Mouse (Mus musculus): ENCODE data around the gene Lama5. TPM values are rescaled to one million over a fixed set of nuclear protein-coding genes. Genes with fewer than 3 reads are reported as not detected.

Lama5 gene
- polyA plus RNA-seq, 1 experiment = 7.0 TPM

DNA sequence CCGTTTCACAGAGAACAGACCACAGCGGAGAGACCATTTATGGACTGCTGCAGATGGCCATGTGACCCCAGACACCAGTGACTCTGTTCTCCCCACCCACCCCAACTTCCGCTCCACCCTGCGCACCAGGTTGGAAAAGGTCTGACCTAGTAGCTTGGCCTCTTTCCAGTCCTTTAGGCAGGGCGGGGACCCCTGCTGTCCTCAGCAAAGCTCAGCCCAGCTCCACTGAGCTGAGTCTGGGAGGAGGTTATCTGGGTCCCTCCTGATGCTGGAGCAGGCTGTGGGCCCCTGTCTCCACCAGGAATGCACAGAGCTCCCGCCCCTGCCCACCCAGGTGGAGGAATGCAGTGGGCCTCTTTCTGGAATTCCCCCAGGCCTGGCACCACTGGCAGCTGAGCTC lies 9.3 kb upstream of the Lama5 start:
- no peak overlapping the region for H3K27ac ChIP-seq (ENCODE audit: insufficient read depth, low read length)
- H3K27me3 ChIP-seq (ENCODE audit: control insufficient read depth, insufficient read depth, low read length) = no peaks in the 10 kb centered on the region
- H3K4me3 ChIP-seq (replicated peaks; ENCODE audit: insufficient read depth, low read depth, low read length) = no peak overlapping the region
- WGBS = 34% methylated on average over 6 of the region's 6 CpGs
- no peaks in the 10 kb centered on the region for H3K4me1 ChIP-seq (ENCODE audit: control insufficient read depth, insufficient read depth, low read length)
- DNase-seq = no peak
- TF ChIP-seq POLR2A (IDR thresholded peaks at IDR 0.05; ENCODE audit: borderline replicate concordance, insufficient read depth, low read length) (no peak), CTCF (IDR thresholded peaks at IDR 0.05; ENCODE audit: borderline replicate concordance, insufficient read depth, low read depth, low read length) (no peak)

DNA sequence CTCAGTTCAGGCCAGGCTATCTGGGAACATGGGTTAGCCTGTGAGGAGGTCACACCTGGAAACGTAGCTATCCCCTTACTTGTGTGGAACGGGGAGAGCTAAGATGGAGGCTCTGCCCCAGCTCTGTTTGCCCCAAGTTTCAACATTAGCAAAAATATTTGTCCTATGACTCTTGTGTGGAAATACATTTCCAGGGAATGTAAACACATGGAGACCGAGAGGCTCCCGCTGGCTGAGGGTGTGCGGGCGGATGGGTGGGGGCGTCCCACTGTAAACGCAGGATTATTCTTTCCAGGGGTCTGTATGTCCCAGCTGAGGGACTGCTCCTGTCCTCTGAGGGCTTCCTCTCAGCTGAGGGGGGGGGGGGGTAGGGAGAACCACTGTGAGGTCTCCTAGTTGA lies 8.7 kb upstream of the Lama5 start:
- H3K4me1 ChIP-seq (ENCODE audit: control insufficient read depth, insufficient read depth, low read length) = no peaks in the 10 kb centered on the region
- H3K4me3 ChIP-seq (replicated peaks; ENCODE audit: insufficient read depth, low read depth, low read length) = no peak overlapping the region
- 95% methylated on average over 8 of the region's 8 CpGs for WGBS
- DNase-seq = no peak
- no peak overlapping the region for H3K27ac ChIP-seq (ENCODE audit: insufficient read depth, low read length)
- H3K27me3 ChIP-seq (ENCODE audit: control insufficient read depth, insufficient read depth, low read length) = no peaks in the 10 kb centered on the region
- no peak for TF ChIP-seq CTCF (IDR thresholded peaks at IDR 0.05; ENCODE audit: borderline replicate concordance, insufficient read depth, low read depth, low read length)
- no peak for TF ChIP-seq POLR2A (IDR thresholded peaks at IDR 0.05; ENCODE audit: borderline replicate concordance, insufficient read depth, low read length)

DNA sequence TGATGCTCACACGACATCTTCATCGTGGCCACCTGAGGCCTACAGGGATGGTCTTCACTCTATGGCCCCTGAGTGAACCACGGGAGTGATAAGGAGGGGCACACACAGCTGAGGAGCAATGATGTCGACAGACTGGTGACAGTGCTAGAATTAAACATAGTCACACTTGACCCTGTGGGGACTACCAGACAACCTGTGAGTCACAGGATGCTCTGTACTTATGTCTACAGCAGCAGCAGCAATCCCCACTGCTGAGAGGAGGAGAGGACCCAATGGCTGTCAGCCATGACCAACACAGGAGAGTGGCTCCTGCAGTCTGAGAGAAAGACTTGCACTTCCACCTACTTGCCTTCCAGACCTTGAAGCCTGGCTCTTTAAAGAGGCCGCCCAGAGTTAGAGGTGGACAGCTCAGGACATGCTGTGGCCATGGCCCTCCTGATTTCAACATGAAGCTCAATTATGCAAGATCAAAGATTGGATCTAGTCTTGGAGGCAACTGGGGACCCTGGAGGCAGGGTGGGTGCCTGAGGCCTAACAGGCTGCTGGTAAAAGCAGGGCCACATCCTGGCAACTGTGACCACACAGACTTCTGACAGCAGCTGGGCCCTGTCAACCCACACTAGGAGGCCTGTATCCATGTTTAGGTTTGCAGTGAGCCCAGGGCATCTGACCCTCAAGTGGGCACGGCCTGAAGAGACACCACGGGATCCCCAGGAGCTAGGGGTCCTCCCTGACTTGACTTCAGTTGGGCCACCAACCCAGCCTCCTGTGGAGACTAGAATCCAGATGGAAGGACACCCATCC lies 7.6 kb upstream of the Lama5 start:
- TF ChIP-seq CTCF (IDR thresholded peaks at IDR 0.05; ENCODE audit: borderline replicate concordance, insufficient read depth, low read depth, low read length) (no peak), POLR2A (IDR thresholded peaks at IDR 0.05; ENCODE audit: borderline replicate concordance, insufficient read depth, low read length) (no peak)
- DNase-seq = no peak
- Histone ChIP-seq H3K4me1 (ENCODE audit: control insufficient read depth, insufficient read depth, low read length) (no peaks in the 10 kb centered on the region), H3K4me3 (replicated peaks; ENCODE audit: insufficient read depth, low read depth, low read length) (no peak overlapping the region), H3K27me3 (ENCODE audit: control insufficient read depth, insufficient read depth, low read length) (no peaks in the 10 kb centered on the region), H3K27ac (ENCODE audit: insufficient read depth, low read length) (no peak overlapping the region)
- WGBS = 83% methylated on average over 7 of the region's 7 CpGs

DNA sequence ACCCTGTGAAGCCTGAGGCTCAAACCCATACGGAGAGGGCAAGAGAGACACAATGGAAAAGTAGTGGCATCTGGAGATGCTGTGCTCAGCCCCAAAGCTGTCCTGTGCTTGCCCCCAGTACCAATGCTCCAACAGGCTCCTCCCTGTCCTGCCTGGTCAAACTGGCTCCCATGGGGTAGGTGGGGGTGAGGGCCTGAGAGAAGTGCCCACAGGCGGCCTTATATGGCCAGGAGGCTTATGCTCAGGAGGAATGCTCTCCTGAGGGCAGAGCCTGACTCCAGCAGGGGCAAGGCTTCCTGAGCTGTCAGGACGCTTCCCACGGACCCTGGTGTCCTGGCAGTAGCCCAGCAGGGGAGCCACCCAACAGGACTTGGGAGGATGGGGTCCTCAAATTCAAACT lies 4.8 kb upstream of the Lama5 start:
- Histone ChIP-seq H3K27me3 (ENCODE audit: control insufficient read depth, insufficient read depth, low read length) (no peaks in the 10 kb centered on the region; the same call in 1 of the 2 replicates), H3K4me1 (ENCODE audit: control insufficient read depth, insufficient read depth, low read length) (no peaks in the 10 kb centered on the region), H3K27ac (ENCODE audit: insufficient read depth, low read length) (no peak overlapping the region), H3K4me3 (replicated peaks; ENCODE audit: insufficient read depth, low read depth, low read length) (no peak overlapping the region)
- DNase-seq = no peak
- TF ChIP-seq CTCF (IDR thresholded peaks at IDR 0.05; ENCODE audit: borderline replicate concordance, insufficient read depth, low read depth, low read length) (no peak), POLR2A (IDR thresholded peaks at IDR 0.05; ENCODE audit: borderline replicate concordance, insufficient read depth, low read length) (no peak)
- WGBS = 51% methylated on average over 4 of the region's 4 CpGs

DNA sequence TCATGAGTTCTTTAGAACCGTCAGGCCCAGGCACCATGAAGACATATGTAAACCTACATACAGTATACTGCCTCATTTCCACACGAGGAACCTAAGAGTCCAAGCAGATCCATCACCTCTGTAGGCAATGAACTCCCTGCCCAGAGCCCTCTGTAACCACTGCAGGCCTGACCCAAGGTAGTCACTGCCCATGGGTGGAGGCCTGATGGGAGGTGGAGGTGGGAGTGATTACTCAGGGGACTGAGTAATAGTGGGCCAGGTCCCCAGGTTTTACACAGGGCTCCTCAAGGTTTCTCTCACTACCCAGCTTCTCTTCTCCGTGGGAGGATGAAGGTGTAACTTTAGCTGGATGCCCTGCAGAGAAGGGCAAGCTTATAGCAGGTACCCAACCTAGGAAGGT lies 3.5 kb upstream of the Lama5 start:
- no peak overlapping the region for H3K27ac ChIP-seq (ENCODE audit: insufficient read depth, low read length)
- H3K27me3 ChIP-seq (ENCODE audit: control insufficient read depth, insufficient read depth, low read length) = no peaks in the 10 kb centered on the region; the same call in 1 of the 2 replicates
- WGBS = 82% methylated on average over 3 of the region's 3 CpGs
- DNase-seq = no peak
- no peaks in the 10 kb centered on the region for H3K4me1 ChIP-seq (ENCODE audit: control insufficient read depth, insufficient read depth, low read length)
- no peak for TF ChIP-seq CTCF (IDR thresholded peaks at IDR 0.05; ENCODE audit: borderline replicate concordance, insufficient read depth, low read depth, low read length)
- no peak for TF ChIP-seq POLR2A (IDR thresholded peaks at IDR 0.05; ENCODE audit: borderline replicate concordance, insufficient read depth, low read length)
- no peak overlapping the region for H3K4me3 ChIP-seq (replicated peaks; ENCODE audit: insufficient read depth, low read depth, low read length)

DNA sequence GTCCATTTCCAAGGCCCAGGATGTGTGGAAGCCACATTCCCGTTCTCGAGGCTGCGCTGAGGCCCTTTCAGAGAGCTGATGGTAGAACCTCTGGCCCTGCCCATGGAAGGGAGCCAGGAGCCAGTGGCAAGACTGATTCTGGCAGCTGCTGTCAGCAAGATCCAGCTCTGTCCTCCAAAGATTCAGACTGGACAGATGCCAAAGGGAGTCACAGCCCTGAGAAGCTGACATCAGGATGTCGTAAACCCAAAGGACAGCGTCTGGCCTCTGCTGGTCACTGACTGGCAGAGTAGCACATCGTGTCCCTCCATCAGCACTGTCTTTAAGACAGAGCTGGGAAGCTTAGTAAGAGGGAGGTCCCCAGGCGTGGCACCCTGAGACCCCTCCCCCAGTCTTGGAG lies 2.9 kb upstream of the Lama5 start:
- WGBS = 62% methylated on average over 7 of the region's 7 CpGs
- TF ChIP-seq POLR2A (IDR thresholded peaks at IDR 0.05; ENCODE audit: borderline replicate concordance, insufficient read depth, low read length) = no peak
- no peak overlapping the region for H3K4me3 ChIP-seq (replicated peaks; ENCODE audit: insufficient read depth, low read depth, low read length)

DNA sequence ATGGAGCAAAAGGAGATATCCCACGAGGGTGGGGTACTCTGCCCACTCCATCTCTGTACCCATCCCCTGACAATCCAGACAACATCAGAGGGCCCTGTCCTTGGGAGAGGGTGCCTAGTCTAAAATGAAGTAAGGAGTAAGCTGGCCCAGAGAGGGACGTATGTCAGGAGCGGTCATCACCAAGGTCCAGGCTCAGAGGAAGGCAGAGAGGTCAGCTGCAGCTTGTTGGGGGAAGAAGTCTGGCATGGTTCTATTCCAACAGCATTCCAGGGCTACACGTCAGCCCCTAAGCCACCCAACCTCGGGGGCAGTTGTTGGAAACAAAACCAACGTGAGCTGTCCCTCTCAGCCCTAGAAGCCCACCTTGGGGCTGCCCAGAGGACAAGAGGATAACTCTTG lies 2.4 kb upstream of the Lama5 start:
- 47% methylated on average over 6 of the region's 6 CpGs for WGBS
- no peaks in the 10 kb centered on the region; the same call in 1 of the 2 replicates for H3K27me3 ChIP-seq (ENCODE audit: control insufficient read depth, insufficient read depth, low read length)
- no peak overlapping the region for H3K4me3 ChIP-seq (replicated peaks; ENCODE audit: insufficient read depth, low read depth, low read length)
- TF ChIP-seq CTCF (IDR thresholded peaks at IDR 0.05; ENCODE audit: borderline replicate concordance, insufficient read depth, low read depth, low read length) (no peak), POLR2A (IDR thresholded peaks at IDR 0.05; ENCODE audit: borderline replicate concordance, insufficient read depth, low read length) (no peak)
- DNase-seq = no peak
- no peak overlapping the region for H3K27ac ChIP-seq (ENCODE audit: insufficient read depth, low read length)
- no peaks in the 10 kb centered on the region for H3K4me1 ChIP-seq (ENCODE audit: control insufficient read depth, insufficient read depth, low read length)

More for the DNA sequence above, 2.9 kb upstream of the Lama5 start:
- no peak for DNase-seq
- Histone ChIP-seq H3K27me3 (ENCODE audit: control insufficient read depth, insufficient read depth, low read length) (no peaks in the 10 kb centered on the region; the same call in 1 of the 2 replicates), H3K4me1 (ENCODE audit: control insufficient read depth, insufficient read depth, low read length) (no peaks in the 10 kb centered on the region), H3K27ac (ENCODE audit: insufficient read depth, low read length) (no peak overlapping the region)
